Mouse (Mus musculus): ENCODE measurements at regions not wholly inside any gene's neighbourhood (a gene's known extent, or its start where the extent isn't known, plus 50 kb on each side); places are given as distances from the start of the nearest gene placed in this dataset.
A peak's percentile ranks its signal among the peaks of the same experiment; 100 is the strongest.

DNA sequence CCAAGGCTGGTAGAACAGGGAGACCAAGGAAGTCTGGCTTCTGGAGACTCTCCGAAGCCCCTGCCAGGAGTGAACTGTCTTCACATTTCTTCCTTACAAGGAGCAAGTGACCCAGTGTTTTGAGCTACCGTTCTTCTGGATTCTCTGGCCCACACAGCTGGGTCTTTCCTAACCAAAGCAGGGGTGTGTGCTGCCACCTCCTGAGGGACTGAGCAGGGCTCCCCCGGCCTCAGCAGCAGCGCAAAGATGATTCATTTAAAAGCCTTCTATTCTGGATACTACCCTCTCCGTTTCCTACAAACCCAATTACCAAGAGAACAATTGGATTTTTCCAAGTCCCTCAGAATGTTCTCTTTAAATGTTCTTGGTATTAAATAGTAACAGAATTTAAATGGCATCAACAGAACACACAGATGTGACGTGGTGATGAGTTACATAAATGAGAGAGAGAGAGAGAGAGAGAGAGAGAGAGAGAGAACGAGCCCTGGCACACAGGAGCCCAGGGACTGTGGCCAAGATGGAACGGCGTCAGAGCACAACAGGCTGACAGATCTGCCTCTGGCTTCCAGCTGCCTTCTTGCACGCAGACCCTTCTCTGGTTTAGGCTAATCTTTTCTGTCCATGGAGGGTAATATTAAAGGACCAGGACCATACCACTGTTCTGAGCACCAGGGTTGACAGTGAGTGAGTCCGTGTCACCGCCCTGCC lies 191.6 kb downstream of the Agtpbp1 start:
- DNase-seq (ENCODE audit: low spot score in 2 of 2) = peak; percentile 39 to 74

DNA sequence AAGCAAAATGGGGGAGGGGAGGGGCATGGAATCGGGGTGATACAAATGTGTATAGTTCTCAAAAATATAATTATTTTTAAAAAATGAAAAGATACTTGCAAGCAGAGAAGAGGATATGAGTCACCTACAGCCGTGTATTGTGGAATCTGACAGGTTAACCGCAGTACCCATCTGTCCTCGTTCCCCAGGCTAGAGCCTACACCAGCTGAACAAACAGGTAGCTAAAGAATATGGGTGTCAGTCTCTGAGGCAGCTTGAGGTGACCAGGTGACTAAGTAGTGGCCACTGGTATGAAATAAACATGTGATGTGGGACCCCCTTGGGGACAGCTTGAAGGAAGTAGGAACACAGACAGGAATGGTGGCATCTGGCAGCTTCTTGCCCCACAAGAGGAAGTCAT lies 192.2 kb downstream of the Agtpbp1 start:
- no peak for DNase-seq (ENCODE audit: low spot score in 2 of 2)

DNA sequence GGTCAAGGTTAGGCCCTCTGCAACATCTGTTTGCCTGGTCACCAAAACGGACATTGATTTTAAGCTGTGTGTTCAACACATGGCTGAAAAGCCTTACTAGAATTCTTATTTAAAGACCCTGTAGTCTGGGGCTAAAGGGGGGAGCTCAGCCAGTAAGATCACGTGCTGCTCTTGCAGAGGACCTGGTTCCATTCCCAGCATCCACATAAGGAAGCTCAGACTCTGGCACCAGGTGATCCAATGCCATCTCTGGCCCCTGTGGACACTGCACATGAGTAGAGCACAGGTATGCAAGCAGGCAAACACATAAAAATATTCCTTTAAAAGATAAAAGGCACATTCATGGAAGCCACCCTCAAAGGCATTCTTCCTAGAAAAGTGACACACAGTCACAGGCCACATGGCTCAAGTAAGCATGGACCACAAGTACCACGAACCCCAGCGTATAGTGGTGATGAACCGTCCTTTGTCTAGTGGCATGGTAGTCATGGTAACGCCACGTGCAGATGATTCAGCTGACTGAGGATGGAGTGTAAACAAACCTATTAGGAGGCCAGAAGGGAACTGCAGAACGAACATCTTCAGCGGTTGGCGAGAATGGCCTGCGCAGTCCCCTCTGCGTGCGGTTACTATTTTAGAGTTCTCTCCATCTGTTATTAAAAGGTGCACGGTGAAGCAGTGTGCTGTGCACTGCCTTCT lies 197.3 kb downstream of the Agtpbp1 start:
- no peak for DNase-seq (ENCODE audit: low spot score in 2 of 2)

DNA sequence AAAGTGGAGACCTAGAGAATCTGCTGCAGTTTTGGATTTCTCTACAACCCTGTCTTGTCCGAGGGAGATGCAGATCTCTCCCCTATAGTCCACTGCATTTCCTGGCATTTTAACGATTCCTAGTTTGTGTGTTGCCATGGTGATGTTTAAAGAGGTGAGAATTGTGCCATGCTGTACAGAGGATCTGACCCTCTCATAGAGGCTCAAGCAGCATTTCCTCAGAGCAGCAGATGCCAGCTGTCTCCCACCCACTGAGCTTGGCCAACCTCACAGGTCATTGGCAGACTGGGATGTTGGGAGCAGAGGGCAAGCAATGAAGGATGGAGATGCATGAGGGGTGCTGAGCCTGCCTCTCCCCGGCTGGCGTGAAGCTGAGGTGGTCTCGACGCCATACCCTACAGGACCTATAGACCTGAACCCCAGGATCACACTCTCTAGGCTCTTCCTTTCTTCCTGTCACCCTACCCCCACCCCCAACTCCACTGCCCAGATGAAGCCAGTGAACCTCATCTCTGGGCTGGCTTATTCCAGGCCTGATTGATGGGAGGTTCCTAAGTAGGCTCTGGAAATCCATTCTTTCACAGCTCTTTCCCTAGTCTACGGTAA lies 198.0 kb downstream of the Agtpbp1 start:
- DNase-seq (ENCODE audit: low spot score in 2 of 2) = no peak

DNA sequence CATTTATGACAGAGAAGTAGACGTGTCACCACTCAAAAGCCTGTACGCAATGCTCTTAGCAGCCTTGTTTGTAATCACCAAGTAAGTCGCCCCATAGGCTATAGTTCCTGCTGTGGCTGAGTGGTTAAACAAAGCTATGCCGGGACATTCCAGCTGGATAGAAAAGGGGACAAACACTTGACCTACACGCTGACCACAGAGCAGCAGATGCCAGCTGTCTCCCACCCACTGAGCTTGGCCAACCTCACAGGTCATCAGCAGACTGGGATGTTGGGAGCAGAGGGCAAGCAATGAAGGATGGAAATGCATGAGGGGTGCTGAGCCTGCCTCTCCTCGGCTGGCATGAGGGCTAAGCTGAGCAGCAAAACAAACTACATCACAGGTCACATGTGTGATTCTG lies 199.2 kb downstream of the Agtpbp1 start:
- no peak for DNase-seq (ENCODE audit: low spot score in 2 of 2)

DNA sequence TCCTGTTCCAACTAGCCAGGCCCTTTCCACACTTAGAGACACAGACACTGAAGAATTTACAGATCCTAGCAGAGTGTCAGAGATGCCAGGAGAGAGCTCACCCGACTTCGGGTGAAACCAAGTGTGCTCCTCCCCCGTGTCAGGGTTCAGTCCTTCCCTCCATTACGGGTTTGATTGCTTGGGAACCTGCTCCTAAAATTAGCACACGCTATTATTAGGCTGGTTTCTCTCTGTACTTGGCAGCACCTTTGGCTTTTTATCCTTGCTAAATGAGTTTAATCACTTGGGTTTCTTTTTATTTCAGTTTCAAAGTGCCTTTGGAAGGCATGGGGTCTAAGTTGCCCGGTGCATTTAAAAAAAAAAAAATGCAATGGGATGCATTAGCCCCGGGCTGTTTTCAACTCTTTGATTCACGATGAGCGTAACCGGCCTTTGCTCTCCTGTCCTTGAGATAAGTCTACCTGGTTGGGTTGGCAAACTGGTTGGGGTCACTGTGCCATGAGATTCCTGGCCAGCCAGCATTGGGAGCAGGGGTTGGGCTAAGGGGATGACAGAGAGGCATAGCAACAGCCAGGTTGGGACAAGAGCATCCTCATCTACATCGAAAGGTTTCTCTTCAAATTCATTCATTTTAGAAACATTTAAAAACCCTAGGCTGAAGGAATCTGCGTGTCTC lies 214.7 kb downstream of the Agtpbp1 start:
- no peak for DNase-seq (ENCODE audit: low spot score in 2 of 2)

DNA sequence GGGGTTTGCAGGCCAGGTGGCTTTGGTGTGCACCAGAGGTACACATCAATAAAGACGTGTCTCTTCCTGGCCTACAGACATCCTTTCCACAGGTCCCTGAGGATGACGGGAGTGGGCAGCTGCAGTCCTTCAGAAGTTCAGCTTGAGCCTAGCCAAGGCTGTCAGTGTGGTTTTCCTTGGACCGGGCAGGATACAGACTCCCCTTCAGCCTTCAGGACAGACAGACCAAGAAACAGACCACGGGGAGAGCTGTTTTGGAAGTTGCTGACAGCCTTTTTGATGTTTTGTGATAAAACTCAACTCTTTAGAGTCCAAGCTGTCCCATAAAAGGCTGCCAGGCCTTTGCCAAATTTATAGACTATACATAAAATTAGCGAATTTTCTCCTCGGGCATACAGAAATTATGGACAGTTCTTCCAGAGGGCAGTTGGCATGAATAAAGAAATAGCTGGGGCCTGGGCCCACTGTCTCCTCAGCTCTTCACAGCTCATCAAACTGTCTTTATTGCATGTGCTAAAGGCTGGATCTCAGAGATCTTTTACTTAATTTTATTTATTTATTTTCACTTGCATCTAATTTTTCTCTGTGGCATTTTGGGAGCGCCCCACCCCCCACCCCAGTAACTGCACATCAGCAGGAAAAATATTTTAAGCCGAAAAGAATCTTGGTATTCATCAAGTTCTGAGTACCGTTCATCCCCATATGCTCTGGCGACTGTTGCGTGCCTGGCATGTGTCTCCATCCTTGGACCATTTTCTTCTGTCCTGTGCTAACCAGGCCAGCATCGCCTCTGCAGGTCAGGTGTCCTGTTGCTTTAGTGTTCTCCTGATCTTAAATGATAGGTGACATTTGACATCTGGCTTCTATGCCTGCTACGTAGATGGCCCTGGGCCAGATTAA lies 216.2 kb downstream of the Agtpbp1 start:
- no peak for DNase-seq (ENCODE audit: low spot score in 2 of 2)

DNA sequence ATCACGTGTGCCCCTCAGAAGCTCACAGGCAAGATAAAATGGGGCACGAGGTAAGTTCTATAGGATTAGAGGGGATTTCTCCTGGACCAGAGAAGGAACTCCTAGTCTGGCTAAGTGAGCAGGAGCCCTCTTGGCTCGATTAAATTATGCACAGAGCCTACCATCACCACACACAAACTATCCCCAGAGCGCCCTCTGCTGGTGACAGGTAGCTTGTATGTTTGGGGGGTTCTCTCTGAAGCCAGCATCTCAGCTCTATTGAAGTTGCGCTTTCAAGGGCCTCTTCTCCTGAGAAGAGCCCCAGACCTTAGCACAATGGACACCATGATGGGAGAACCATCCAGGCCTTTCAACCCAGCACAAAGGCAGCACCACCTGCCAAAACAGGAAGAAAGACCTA lies 219.6 kb downstream of the Agtpbp1 start:
- peak; percentile 75 to 91 for DNase-seq (ENCODE audit: low spot score in 2 of 2)

DNA sequence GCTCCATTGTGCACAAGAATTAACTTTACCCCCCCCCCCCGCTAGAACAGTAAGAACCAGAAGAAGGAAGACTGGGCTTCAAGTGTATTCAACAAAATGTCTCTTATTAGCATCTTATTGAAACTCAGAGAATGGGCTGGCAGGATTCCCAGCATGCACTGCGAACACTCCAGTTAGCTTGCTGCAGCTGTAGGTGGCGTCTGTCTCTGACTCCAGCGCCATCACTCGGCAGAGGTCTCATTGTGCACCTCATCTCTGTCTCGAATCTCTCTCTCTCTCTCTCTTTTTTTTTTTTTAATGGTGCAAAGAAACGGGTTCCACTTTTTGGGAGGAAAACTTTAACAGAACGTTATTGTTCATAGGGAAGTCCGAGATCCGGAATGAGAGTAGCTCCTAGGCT lies 221.6 kb downstream of the Agtpbp1 start:
- peak in 1 of 2 experiments; percentile 43 for DNase-seq (ENCODE audit: low spot score in 2 of 2)

DNA sequence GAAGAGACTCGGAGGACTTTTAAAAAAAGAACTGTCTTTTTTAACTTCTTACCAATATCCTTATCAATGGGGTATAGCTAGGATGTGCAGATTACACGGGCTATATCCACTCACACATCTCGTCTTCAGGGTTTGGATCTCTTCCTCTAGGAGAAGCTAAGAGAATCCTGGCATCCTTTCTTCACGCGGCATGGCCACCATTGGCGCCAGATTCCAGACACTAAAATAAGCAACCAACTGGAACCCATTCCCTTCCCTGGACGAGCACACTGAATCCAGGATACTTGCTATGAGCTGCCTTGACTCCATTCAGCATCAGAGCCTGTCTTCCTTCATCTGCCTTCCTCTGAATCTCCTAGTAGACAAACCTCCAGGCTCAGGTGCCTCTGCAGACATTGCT lies 223.7 kb downstream of the Agtpbp1 start:
- no peak for DNase-seq (ENCODE audit: low spot score in 2 of 2)

DNA sequence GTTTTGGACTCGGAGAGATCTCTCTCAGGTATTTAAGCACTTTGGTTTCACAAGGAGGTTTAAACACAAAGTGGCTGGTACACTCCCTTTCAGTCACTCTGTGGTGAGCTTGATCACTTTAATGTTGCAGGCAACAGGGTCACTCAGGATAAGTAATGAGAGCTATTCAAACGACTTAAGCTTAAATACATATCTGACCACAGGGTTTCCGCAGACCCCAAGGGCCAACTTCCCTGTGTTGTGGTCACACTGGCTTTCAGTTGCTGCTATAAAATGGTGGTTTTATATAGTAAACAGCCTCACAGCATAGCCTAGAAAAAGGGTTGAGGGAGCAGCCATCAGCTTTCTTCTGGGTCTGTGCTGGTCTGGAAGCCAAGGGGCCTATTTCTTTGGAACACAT lies 225.0 kb downstream of the Agtpbp1 start:
- no peak for DNase-seq (ENCODE audit: low spot score in 2 of 2)

DNA sequence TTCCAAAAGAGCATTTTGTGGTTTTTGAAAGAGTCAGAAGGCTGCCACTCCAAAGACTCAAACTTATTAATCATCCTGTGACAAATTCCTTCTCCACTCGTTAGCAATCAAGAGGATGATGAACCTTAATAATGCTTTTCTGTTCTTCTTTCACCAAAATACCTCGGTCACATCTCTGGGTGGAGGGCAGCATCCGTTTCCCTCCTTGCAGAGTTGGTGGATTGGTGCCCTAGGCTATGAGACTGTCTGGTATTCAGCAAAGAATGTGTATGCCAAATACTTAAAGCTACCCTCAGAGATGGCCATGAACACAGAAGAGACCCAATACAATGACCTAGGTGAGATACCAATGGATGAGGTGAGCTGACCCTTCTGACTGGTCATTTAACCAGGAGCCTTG lies 226.6 kb downstream of the Agtpbp1 start:
- no peak for DNase-seq (ENCODE audit: low spot score in 2 of 2)

DNA sequence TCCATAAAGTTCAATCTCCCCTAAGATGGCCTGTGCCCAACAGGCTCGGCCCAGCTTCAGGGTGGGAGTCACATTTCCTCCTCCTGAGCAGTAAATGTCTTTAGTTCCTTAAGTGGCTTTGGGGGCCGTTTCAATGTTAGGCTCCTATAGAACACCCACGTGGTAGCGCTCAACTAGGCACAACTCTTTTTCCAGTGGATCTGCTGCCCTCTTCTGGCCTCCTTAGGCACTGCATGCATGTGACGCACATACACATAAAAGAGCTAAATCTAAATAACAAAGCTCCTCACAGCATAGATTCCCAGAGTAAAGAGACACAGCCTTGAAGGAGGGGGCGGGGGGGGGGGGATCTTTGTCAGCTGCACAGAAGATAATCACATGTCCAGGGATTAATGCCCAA lies 233.6 kb downstream of the Agtpbp1 start:
- DNase-seq (ENCODE audit: low spot score in 2 of 2) = no peak

DNA sequence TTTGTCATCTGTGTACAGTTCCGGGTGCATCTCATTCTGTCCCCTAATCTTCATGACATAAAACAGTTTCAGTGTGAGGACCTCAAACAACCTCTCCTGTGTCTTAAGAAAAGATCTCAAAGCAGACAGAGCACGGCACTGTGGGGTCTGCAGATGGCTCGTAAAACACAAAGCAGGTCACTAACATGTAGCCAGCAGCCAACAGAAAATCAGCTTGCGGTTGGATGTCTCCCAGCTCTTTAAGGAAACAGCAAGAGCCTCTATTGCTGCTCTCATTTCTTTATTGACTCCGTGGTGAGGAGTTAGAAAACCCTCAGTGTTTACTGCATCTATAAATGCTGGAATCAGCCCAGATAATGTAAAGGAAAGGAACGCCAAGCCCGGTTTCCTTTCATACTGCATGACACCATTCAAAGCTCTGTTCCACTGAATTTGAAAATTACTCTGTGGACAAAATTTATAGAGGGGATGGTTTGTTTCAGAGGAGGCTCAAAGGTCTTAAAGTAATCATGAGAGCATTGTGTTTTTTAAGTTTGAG lies 234.3 kb downstream of the Agtpbp1 start:
- no peak for DNase-seq (ENCODE audit: low spot score in 2 of 2)

DNA sequence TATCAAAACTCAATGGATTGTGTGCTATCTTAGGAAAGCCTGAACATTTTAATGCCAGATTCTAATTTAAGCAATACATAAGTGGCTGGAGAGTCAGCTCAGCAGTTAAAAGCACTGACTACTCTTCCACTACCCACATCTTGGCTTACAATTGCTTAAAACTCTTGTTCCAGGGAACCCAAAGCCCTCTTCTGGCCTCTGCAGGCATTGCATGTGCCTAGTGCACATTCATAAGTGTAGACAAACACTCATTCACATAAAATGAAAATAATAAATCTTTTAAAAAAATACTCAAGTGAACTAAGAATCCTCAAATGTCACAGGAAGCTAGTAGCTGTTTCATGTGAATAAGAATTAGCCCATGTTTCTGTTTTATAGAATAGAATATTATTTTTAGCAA lies 236.5 kb downstream of the Agtpbp1 start:
- DNase-seq (ENCODE audit: low spot score in 2 of 2) = no peak

DNA sequence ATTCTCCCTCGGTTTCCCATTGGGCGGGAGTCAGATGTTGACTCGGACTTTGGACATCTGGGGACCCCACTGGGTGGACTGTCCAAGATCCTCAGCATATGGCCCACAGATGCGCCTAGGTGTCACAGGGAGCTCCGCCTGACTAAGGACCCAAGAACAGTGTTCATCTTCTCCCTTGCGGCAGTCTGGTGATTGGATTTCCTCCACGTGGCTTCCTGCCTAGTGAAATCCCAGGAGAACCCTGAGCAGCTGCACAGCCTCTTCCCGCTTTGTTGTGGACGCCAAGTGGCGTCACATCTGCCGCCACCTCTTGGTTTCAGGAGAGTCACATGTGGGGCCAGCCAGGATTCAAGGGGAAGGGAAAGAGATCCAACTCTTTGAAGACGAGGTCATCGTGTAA lies 243.2 kb downstream of the Agtpbp1 start:
- DNase-seq (ENCODE audit: low spot score in 2 of 2) = no peak

DNA sequence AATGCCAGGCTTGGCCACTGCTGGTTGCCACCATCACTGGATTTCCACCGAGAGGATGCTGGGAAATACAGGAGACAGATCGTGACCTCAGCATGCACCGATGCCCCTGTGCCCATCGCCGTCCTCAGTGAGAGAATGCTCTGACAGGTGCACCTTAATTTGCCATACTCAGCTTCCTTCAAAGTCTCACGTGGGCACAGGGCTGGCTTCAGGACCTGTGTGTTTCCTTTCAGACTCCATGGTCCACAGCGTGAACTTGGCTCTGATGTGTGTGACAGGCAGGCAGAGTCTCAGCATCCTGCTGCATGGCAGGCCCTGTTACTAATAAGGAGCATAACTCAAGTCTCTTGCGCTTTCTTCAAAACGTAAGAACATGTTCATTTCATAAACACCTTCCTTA lies 246.6 kb downstream of the Agtpbp1 start:
- DNase-seq (ENCODE audit: low spot score in 2 of 2) = no peak

DNA sequence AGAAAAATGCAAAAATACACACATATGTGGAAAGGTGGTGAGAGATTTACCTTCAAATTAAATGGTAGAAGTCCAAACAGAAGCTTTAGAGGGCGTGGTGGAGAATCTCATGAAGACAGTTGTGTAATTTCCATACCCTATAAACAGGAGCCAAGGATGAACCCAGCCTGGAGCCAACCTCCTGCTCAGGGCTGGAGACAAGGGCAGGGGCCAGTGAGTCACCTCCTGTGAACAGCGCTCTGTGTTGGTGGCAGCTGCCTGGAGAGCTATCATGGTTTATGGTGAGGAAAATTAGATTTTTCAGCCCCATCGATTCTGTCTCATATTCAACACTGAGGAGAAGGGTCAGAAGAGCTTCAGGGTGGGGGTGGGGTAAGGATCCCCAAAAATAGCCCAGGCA lies 261.1 kb downstream of the Agtpbp1 start:
- no peak for DNase-seq (ENCODE audit: low spot score in 2 of 2)

DNA sequence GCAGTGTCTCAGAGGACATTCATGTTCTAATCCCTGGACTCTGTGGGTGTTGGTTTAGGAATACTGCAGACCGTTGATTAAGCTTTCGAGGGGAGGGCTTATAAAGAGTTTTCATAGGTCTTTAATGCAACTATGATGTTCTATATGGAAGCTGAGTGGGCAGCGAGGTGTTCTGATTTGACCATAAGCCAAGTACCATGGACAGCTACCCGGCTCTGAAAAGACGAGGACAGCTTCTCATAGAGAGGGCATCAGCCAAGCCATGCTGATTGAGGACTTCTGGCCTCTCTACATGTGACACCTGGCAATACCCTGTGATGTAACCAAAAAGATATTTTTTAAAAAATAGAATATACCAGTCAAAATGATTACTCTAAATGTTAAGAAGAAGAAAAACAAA lies 261.6 kb downstream of the Agtpbp1 start:
- no peak for DNase-seq (ENCODE audit: low spot score in 2 of 2)

DNA sequence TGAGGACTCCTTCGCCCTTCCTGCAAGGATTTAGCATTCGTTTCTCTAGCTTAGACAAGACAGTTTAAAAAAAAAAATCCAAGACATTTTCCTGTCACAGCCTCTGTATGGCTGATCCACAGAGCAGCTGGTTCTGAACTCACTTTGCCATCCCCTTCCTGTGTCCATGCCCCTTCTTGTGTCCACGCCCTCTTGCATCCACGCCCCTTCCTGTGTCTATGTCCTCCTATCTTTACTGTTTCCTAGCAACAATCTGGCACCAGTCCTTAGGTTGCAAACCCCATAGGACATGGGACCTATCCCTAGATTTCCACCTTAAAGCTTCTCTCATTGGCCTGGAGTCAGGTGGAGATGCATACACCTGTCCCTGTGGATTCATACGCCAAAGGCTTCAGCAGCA lies 264.8 kb downstream of the Agtpbp1 start:
- no peak for DNase-seq (ENCODE audit: low spot score in 2 of 2)

DNA sequence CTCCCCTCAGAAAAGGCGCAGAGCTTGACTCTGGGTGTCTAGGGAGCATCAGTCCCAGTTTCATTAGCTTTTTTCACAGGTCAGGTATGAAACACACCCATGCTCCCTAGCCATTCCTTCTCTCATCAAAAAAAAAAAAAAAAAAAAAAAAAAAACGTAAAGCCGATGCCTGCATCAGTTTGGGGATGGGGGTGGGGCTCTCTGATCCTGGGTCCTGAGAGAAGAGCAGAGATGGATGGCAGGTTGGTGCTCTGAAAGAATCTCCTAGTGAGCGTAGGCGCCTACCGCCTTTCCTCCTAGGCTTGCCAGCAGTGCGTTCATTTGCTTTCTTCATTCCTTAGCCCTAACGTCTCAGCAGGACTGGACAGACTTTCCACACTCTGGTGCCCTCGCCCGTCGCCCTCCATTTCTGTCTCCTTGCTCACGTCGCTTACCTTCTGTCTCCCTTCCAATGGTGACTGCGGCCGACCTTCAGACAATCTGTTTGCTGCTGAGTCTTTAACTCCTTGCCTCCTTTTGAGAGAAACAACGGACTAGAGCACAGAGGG lies 267.5 kb downstream of the Agtpbp1 start:
- no peak for DNase-seq (ENCODE audit: low spot score in 2 of 2)
